Mouse (Mus musculus) liver, embryonic 14 days (tissue): ENCODE results near the gene Lrrc23. TPM values are rescaled to one million over a fixed set of nuclear protein-coding genes. Genes with fewer than 3 reads are reported as not detected.

Experiments used
- polyA plus RNA-seq: library from polyadenylated mRNA; depleted of rRNA; stranded (reverse); fragments of >200 nt; gene quantifications from 2 replicates; pipeline ENCODE4 v1.2.3, GENCODE M21; 2012; rRNA removed

Gene Lrrc23
- polyA plus RNA-seq = 0.06 TPM in 1 of 2 replicates, not detected in the other

DNA sequence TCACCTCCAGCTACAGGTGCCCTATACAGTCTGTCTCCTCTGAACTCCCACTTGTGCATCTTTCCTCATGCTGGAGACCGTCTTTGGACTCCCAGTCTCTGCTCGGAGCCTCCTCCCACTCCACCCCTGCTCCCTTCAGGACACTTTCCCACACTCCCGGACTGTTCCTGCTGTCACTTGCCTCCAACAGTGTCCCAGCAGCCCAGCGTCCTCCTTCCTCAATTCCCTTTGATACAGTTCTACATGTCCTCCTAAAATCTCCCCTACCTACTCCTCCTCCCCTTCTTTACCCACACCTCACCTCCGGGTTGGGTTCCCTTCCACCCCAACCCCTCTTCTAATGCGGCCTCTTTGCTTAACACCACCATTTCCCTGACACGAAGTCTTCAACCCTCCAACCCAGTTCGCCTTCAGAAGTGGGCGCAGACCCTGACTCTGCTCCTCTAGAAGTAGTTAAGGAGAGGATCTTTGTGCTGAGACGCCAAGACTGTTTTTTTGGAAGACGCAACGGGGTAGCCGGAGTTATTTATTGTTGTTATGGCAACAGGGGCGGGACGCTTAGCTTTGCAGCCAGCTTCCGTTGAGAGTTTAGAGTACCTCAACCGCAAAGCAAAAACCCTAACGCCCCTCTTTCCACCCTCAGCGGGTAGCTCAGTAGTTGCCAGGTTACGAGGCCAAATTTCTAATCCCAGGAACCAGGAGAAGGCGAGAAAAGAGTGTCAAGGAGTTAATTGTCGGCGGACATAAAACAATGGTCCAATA lies at the start of gene Lrrc23:
Lrrc23 (minus strand) TSS at position 506 of the 762 bp plus-strand sequence.

DNA sequence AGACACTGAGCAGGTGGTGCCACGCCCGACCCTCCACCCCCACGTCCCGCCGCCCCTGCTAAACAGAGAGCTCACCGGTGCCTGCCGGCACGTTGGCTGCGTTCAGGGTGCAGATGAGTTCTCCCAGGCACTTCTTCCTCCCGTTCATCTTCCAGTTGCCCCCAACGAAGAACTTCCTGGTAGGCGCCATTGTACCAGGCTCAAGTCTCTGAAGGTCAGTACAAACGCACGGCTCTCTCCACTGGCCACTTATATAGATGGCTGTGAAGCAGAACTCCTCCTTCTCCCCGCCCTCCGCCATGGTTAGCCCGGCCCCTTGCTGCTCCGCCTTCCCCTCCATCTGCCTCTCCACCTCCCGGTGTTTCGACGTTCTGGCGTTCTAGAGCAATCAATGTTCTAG lies 34.4 kb upstream of the Lrrc23 start, which contains the start of gene Tpi1:
Tpi1 (minus strand) TSS at position 364 of the 400 bp plus-strand sequence.

DNA sequence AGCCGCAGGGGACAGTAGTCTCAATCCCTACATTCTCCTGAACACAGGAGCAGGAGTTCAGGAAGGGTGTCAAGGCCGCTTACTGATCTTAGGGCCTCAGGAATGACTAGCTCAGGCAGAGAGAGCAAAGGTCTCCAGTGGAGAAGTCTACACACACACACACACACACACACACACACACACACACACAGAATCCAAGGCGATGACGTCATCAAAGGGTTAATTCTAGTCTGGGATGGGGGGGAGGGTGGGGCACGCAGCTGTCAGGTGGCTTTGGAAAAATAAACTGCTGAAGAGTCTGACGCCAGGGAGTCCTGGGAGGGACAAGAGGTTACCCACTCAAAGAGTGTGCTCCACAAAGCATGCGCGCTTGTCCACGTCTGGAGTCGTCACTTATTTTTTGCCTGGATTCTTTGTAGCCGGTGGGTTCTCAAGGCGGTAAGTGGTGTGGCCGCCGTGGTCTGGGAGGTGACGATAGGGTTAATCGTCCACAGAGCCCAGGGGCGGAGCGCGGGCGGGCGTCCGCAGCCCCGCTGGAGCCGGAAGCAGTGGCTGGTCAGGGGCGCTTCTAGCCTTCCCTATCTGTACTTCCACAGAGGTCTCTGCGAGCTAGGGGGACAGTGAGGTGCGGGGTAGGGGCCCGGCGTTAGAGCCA lies 29.0 kb upstream of the Lrrc23 start, which contains the start of gene Spsb2:
Spsb2 (plus strand) TSS at position 304 of the 655 bp plus-strand sequence.

DNA sequence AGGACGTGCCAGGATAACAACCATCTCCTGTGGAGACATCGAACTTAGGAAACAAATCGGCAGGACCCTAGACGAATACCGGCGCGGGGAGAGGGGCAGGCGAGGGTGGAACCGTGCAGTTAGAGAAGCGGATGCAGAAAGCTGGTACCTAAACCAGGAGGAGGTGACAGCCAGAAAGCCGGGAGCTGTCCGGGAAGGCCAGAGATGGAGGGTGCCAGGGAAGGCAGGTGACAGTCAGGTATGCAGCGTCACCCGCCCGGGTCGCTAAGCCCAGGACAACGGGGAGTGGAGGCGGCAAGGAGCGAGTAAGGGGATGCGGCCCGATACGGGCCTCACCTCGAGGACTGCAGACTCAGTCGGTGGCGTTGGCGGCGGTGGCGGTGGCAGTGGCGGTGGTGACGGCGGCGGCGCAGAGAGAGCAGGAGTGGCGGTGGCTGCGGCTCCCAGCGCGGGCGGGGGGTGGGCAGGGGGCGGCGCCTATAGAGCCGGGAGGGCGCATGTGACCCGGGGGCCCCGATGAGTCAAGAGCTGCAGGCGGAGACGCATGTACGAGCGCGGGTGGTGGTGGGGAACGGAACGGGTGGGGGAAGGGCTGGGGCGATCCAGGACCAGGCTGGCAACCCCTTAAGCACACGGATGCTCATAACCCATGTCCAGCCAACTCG lies 10.3 kb downstream of the Lrrc23 start, which contains the start of gene Eno2:
Eno2 (minus strand) TSS at position 573 of the 665 bp plus-strand sequence.

GRCm38 (mm10) chr6:124755831-124756595 lies 23.5 kb downstream of the Lrrc23 start, which contains the start of the genes Gm45234 and Atn1:
Gm45234 (minus strand) TSS chr6:124756021.
Atn1 (minus strand) TSS chr6:124756524.

DNA sequence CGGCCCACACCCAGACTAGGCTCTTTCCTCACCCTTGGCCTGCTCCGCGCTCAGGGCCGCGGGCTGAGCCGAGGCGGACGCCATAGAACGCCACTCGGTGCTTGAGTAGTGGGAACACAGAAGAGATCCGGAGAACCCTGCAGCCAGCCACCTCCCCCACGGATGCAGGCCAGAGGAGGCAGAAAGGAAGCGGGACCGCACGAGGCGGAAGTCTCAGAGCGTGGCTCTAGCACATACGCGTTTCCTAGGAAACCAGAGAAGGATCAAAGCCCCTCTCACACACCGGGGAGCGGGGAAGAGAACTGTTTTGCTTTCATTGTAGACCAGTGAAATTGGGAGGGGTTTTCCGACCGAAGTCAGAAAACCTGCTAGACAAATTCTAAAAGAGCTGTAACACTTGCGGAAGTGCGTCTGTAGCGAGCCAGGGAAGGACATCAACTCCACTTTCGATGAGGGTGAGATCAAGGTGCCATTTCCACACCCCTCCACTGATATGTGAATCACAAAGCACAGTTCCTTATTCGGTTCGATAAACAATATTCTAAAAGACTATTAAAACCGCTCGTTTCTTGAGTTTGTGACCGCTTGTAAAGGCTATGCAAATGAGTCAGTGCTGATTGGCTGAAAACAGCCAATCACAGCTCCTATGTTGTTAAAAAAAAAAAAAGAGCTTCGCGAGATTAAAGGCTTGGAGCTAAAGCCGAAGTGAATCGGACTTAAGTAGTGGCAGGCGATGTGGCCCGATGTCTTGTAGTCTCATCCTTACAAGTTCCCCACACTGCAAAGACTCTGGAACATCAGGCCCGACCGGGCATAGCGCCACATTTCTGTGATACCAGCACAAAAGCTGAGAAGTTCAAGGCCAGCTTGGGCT lies 38.4 kb downstream of the Lrrc23 start, which contains the start of gene Grcc10:
Grcc10 (minus strand) TSS at position 487 of the 874 bp plus-strand sequence.

GRCm38 (mm10) chr6:124738511-124739023 lies 41.0 kb downstream of the Lrrc23 start, which contains the start of gene Ptpn6:
Ptpn6 (minus strand) TSS chr6:124738714.

Other genes starting within 250 kb of the Lrrc23 start
- 39.2 and 48.1 TPM in 2 replicates for gene C1s1, start 237.4 kb downstream of the Lrrc23 start, polyA plus RNA-seq
- not detected in 2 replicates for gene C1rb, start 209.4 kb downstream of the Lrrc23 start, polyA plus RNA-seq
- 0.01 and 0.02 TPM in 2 replicates for gene C1s2, start 143.6 kb downstream of the Lrrc23 start, polyA plus RNA-seq
- 57.0 and 65.6 TPM in 2 replicates for gene Lpcat3, start 116.7 kb downstream of the Lrrc23 start, polyA plus RNA-seq
- 106 and 121 TPM in 2 replicates for gene Emg1, start 67.5 kb downstream of the Lrrc23 start, polyA plus RNA-seq
- gene Phb2, start 67.4 kb downstream of the Lrrc23 start, polyA plus RNA-seq = 117 and 139 TPM in 2 replicates
- 16.4 and 20.0 TPM in 2 replicates for gene Ptpn6, start 41.0 kb downstream of the Lrrc23 start, polyA plus RNA-seq
- gene Grcc10, start 38.4 kb downstream of the Lrrc23 start, polyA plus RNA-seq = 40.8 and 45.6 TPM in 2 replicates
- not detected in 2 replicates for gene Gm45234, start 23.7 kb downstream of the Lrrc23 start, polyA plus RNA-seq
- 2.4 and 3.2 TPM in 2 replicates for gene Atn1, start 23.2 kb downstream of the Lrrc23 start, polyA plus RNA-seq
- gene Eno2, start 10.1 kb downstream of the Lrrc23 start, polyA plus RNA-seq = 0.25 and 0.46 TPM in 2 replicates
- 4.4 and 5.3 TPM in 2 replicates for gene Spsb2, start 28.9 kb upstream of the Lrrc23 start, polyA plus RNA-seq
- gene Tpi1, start 34.6 kb upstream of the Lrrc23 start, polyA plus RNA-seq = 274 and 318 TPM in 2 replicates
- 26.5 and 29.8 TPM in 2 replicates for gene Usp5, start 49.8 kb upstream of the Lrrc23 start, polyA plus RNA-seq
- gene Cdca3, start 49.8 kb upstream of the Lrrc23 start, polyA plus RNA-seq = 120 and 156 TPM in 2 replicates
- gene Gnb3, start 60.5 kb upstream of the Lrrc23 start, polyA plus RNA-seq = 0.09 TPM in 1 of 2 replicates, not detected in the other
- 2.9 and 4.2 TPM in 2 replicates for gene P3h3, start 78.0 kb upstream of the Lrrc23 start, polyA plus RNA-seq
- 0.03 and 0.08 TPM in 2 replicates for gene Gpr162, start 84.3 kb upstream of the Lrrc23 start, polyA plus RNA-seq
- 0.05 and 0.08 TPM in 2 replicates for gene Cd4, start 108.5 kb upstream of the Lrrc23 start, polyA plus RNA-seq
- 0.09 and 0.11 TPM in 2 replicates for gene Lag3, start 132.0 kb upstream of the Lrrc23 start, polyA plus RNA-seq
- 107 and 113 TPM in 2 replicates for gene Ptms, start 140.4 kb upstream of the Lrrc23 start, polyA plus RNA-seq
- gene Mlf2, start 151.7 kb upstream of the Lrrc23 start, polyA plus RNA-seq = 79.5 and 83.4 TPM in 2 replicates
- 48.8 and 56.1 TPM in 2 replicates for gene Cops7a, start 185.8 kb upstream of the Lrrc23 start, polyA plus RNA-seq
- gene Pianp, start 217.0 kb upstream of the Lrrc23 start, polyA plus RNA-seq = 0.03 TPM in 2 replicates
- 18.1 and 21.6 TPM in 2 replicates for gene Zfp384, start 229.4 kb upstream of the Lrrc23 start, polyA plus RNA-seq